Mouse (Mus musculus) forebrain, embryonic 14.5 days (tissue): Measurements from ENCODE around the gene Tspan9. TPM values are rescaled to one million over a fixed set of nuclear protein-coding genes. Genes with fewer than 3 reads are reported as not detected.

Source experiments
- ATAC-seq: fragments of 200-750 bp; cut with Nextera tagmentation; 2 replicates; pipeline ENCODE4 v1.8.0; 2017; ENCODE audit warnings: mild to moderate bottlenecking, moderate library complexity
- DNase-seq: peaks from one replicate; pipeline ENCODE4 v3.0.0-alpha.2; 2015; ENCODE audit warnings: low spot score
- H3K27ac ChIP-seq: fragments of 300-500 bp; sonication (generic); 2 replicates; pipeline ENCODE4 v1.5.1; 2014; ENCODE audit warnings: low read depth, mild to moderate bottlenecking, control low read depth, low read length, moderate library complexity
- H3K27me3 ChIP-seq: fragments of 300-500 bp; sonication (generic); replicated peaks from 2 replicates; pipeline ENCODE4 v1.6.1; 2014; ENCODE audit warnings: low read length, control low read depth, mixed read lengths; ENCODE audit not compliant: control insufficient read depth, insufficient read depth
- H3K36me3 ChIP-seq: fragments of 300-500 bp; sonication (generic); 2 replicates; pipeline ENCODE4 v1.6.1; 2014; ENCODE audit warnings: low read length, control low read depth; ENCODE audit not compliant: control insufficient read depth, insufficient read depth
- H3K4me1 ChIP-seq: fragments of 300-500 bp; sonication (generic); 2 replicates; pipeline ENCODE4 v1.6.1; 2014; ENCODE audit warnings: antibody characterized with exemption, low read length, control low read depth; ENCODE audit not compliant: control insufficient read depth, insufficient read depth
- H3K4me2 ChIP-seq: fragments of 300-500 bp; sonication (generic); 2 replicates; pipeline ENCODE4 v1.6.1; 2014; ENCODE audit warnings: mild to moderate bottlenecking, control low read depth, low read length
- H3K4me3 ChIP-seq: fragments of 300-500 bp; sonication (generic); 2 replicates; pipeline ENCODE4 v1.5.1; 2014; ENCODE audit warnings: low read depth, low read length, control low read depth
- H3K9ac ChIP-seq: fragments of 300-500 bp; sonication (generic); 2 replicates; pipeline ENCODE4 v1.6.1; 2014; ENCODE audit warnings: mild to moderate bottlenecking, low read length, control low read depth, moderate library complexity
- H3K9me3 ChIP-seq: fragments of 300-500 bp; sonication (generic); replicated peaks from 2 replicates; pipeline ENCODE4 v1.6.1; 2016; ENCODE audit warnings: low read length, control low read depth, mixed read lengths; ENCODE audit not compliant: control insufficient read depth
- WGBS: fragments of 180-500 bp; shearing (Covaris S2); extraction: QIAGEN DNeasy Blood & Tissue Kit; methylation state at CpG from one replicate; pipeline ENCODE4 v1.1.7; 2014; 5-methylcytosine and 5-hydroxymethylcytosine counted together
- polyA plus RNA-seq: library from polyadenylated mRNA; unstranded; fragments of >200 nt; fragmentation: Nextera tagmentation; extraction: Ambion mirVana; gene quantifications from 2 replicates; pipeline ENCODE4 v1.2.1, GENCODE M21; 2014

The Tspan9 gene
- polyA plus RNA-seq, 1 experiment from 2014 or later = 23.0 TPM

DNA sequence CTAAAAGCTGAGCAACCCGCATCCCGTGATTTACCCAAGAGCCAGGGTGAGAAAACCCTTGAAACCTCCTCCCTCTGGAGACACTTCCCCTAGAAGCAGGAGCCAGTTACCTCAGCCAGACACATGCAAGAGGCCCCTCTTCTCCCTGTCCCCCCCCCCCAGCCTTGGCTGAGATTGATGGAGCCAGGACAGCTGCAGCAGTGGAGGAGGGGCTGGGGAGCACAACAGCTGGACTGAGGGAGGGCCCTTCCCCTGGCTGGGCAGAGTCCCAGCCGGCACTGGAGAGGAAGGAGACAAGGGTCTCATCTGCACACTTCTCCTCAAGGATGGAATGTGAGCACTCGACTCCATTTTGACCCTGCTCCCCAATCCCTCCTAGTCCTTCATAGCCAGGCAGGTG, 64.9 kb downstream of the Tspan9 start:
- H3K9me3 ChIP-seq = no peaks in the 10 kb centered on the region
- H3K4me3 ChIP-seq = no peak overlapping the region
- 79% methylated on average over 4 of the region's 4 CpGs for WGBS
- no peaks in the 10 kb centered on the region for H3K27me3 ChIP-seq
- H3K27ac ChIP-seq = 0 out of 2 replicates have a peak overlapping the region, but pooled peaks have one; percentile 7
- 0 out of 2 replicates have a peak, but pooled peaks cover 2% of the 10 kb centered on the region for H3K4me1 ChIP-seq
- no peak overlapping the region for H3K9ac ChIP-seq
- H3K4me2 ChIP-seq = no peak overlapping the region
- ATAC-seq = no peak
- no peak for DNase-seq
- no peaks in the 10 kb centered on the region for H3K36me3 ChIP-seq

DNA sequence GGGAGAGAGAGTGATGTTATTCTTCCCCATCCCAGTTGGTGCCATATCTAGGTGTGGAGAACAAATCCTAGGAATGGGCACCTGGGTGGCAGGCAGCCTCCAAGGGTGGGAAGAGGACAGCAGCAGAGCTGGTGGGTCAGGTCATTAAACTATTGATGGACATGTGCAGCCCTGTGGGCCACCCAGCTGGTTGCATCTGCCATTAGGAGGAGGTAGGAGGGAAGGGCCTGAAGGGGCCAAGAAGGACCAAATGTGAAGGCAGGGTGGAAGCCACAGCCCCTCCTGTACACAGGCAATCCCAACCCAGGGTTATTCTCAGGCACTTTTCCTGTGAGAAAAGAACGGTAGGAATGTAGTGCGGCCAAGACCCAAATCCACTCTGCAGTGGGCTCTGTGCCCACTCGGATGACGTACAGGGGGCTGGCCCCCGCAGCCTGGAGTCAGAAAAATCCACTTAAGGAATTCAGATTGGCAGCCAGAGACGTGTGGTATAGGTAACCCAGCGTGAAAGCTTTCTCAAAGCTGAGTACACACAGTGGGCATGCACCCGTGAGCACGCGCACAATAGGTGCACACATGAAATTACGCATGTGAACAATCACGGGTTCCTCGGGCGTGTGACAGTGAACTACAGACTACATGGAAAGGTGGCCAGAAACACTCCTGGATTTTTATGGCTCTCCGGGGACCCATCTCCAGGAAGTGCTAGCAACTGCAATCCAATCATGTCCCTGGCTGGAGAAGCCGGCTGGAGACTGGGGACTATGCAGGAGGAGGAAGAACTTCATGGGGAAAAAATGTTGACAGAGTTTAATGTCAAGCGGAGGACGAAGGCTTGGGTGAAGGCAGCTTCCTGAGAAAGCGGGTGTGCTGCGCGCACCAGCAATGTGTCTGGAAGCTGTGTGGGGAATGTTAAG, 67.0 kb downstream of the Tspan9 start:
- ATAC-seq (0 out of 2 replicates have a peak, but pooled peaks have one; percentile 40), DNase-seq (no peak)
- Histone ChIP-seq H3K27me3 (no peaks in the 10 kb centered on the region), H3K36me3 (no peaks in the 10 kb centered on the region), H3K9ac (no peak overlapping the region), H3K9me3 (no peaks in the 10 kb centered on the region), H3K27ac (no peak overlapping the region), H3K4me3 (no peak overlapping the region), H3K4me2 (no peak overlapping the region), H3K4me1 (peaks cover 3% of the 10 kb centered on the region; the same call in 1 of the 2 replicates)
- WGBS = 90% methylated on average over 21 of the region's 21 CpGs

DNA sequence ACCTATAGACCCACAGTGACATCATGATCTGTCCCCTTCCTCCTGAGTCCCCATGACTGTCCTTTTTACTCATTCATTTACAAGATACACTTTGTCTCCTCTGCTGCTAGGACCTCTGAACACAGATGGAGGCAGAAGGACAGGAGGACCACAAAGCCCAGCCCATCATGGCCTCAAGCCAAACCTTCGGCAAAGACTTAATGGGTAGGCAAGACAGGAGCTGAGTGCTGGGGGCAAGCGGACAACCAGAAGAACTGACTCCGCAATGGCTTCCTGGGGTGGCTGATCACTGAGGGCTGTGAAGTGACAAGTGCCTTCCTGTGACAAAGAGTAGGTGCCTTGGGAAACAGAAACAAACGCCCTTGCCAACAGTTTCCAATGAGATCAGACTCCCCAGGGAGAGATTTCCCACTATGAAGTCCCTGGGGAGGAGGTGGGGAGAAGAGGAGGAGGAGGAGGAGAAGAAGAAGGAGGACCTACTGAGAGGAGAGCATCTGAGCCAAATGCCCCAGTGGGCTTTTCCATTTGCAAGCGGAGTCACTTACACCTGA, 67.9 kb downstream of the Tspan9 start:
- DNase-seq (no peak), ATAC-seq (no peak)
- Histone ChIP-seq H3K4me3 (no peak overlapping the region), H3K36me3 (no peaks in the 10 kb centered on the region), H3K4me2 (no peak overlapping the region), H3K27ac (no peak overlapping the region), H3K27me3 (no peaks in the 10 kb centered on the region), H3K9me3 (no peaks in the 10 kb centered on the region), H3K4me1 (peaks cover 10% of the 10 kb centered on the region), H3K9ac (no peak overlapping the region)
- WGBS = 73% methylated on average over 5 of the region's 5 CpGs

DNA sequence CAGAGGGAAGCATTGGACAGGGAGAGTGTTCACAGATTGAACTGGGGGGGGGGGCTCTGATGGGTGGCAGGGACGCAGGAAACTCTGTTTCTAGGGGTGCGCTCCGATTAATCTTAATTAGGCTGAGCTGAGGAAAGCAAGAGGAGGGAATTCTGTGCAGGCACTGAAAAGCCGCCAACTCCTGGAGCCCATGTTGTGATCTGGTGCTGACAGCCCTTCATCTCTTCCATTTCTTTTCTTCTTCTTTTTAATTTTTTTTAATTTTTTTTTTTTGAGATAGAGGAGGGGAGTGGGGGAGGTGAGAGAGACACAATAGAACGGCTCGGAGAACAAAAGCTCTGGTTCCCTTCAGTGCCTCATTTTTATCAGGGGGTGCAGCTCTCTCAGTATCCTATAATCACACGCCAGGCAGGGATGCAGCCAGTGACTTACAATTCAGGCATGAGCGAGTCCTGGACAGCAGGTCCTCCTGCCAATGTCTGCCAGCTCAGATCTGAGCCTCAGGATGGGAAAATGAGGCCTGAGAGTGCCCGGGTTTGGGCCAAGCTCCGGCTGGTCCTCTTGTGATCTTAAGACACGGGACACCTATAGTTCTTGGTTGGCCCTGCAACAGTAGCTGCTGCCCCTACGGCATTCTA, 72.4 kb downstream of the Tspan9 start:
- no peak overlapping the region for H3K4me3 ChIP-seq
- peaks cover 16% of the 10 kb centered on the region for H3K4me1 ChIP-seq
- ATAC-seq (peak; percentile 40), DNase-seq (peak; percentile 78)
- no peak overlapping the region for H3K9ac ChIP-seq
- peak overlapping the region; percentile 75 for H3K27ac ChIP-seq
- no peaks in the 10 kb centered on the region for H3K27me3 ChIP-seq
- H3K36me3 ChIP-seq = no peaks in the 10 kb centered on the region
- WGBS = 38% methylated on average over 12 of the region's 12 CpGs
- no peaks in the 10 kb centered on the region for H3K9me3 ChIP-seq
- H3K4me2 ChIP-seq = no peak overlapping the region

GRCm38 (mm10) chr6:128070072-128070872, 73.1 kb downstream of the Tspan9 start:
- DNase-seq = peak; percentile 72
- Histone ChIP-seq H3K4me1 (peaks cover 16% of the 10 kb centered on the region), H3K9ac (no peak overlapping the region), H3K4me2 (no peak overlapping the region), H3K27ac (peak overlapping the region; percentile 75), H3K4me3 (no peak overlapping the region), H3K36me3 (no peaks in the 10 kb centered on the region), H3K27me3 (no peaks in the 10 kb centered on the region), H3K9me3 (no peaks in the 10 kb centered on the region)
- peak; percentile 76 for ATAC-seq
- WGBS = 46% methylated on average over 19 of the region's 19 CpGs

- H3K27ac ChIP-seq = no peak overlapping the region
- H3K9me3 ChIP-seq = no peaks in the 10 kb centered on the region
- no peak for ATAC-seq
Measured at GRCm38 (mm10) chr6:128068144-128068543, 75.2 kb downstream of the Tspan9 start.

DNA sequence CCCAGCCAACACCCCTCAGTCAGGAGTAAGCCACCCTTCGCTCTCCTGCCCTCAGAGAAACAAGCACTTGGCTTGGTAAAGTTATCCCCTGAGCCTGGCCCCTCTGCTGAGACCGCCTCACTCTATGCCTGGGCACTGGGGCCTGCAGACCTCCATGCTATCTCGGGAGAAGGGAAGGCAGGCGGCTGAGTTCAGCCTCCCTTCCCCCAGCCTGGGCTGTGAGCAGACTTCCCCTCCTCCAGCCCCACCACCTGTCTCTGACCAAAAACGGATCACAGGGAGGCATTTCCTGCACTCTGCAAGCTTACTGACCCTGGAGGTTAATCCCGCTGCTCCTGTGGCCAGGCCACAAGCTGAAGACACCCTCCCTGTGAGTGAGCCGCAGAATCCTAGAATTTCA, 77.4 kb downstream of the Tspan9 start:
- Histone ChIP-seq H3K4me1 (peaks cover 10% of the 10 kb centered on the region), H3K27me3 (no peaks in the 10 kb centered on the region), H3K27ac (no peak overlapping the region), H3K9ac (no peak overlapping the region), H3K4me2 (no peak overlapping the region), H3K36me3 (no peaks in the 10 kb centered on the region), H3K4me3 (no peak overlapping the region), H3K9me3 (no peaks in the 10 kb centered on the region)
- no peak for ATAC-seq
- 34% methylated on average over 7 of the region's 7 CpGs for WGBS
- no peak for DNase-seq

More at GRCm38 (mm10) chr6:128068144-128068543, 75.2 kb downstream of the Tspan9 start:
- no peak overlapping the region for H3K9ac ChIP-seq
- no peak overlapping the region for H3K4me2 ChIP-seq
- peaks cover 16% of the 10 kb centered on the region for H3K4me1 ChIP-seq
- H3K4me3 ChIP-seq = no peak overlapping the region
- WGBS = 95% methylated on average over 8 of the region's 8 CpGs
- no peaks in the 10 kb centered on the region for H3K27me3 ChIP-seq
- no peaks in the 10 kb centered on the region for H3K36me3 ChIP-seq
- DNase-seq = no peak

DNA sequence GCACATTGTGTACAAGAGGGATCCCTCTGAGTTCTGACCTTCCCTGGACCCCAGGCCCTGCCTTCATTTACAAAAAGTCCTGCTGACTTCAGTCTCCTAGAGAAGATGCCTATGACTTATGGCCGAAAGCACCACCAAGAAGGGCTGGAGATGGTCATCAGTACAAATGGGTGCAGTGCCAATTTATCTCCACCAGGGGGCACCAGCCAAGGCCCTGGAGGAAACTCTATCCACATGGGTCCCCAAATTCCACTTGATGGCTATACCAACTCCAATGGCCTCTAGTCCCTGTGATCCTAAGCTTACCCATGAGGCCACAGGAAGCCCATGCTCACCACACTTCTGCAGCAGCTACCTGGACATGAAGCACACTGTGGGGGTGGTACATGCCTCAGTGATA, 79.9 kb downstream of the Tspan9 start:
- no peak overlapping the region for H3K4me2 ChIP-seq
- H3K4me1 ChIP-seq = no peaks in the 10 kb centered on the region
- no peak overlapping the region for H3K9ac ChIP-seq
- DNase-seq (no peak), ATAC-seq (no peak)
- WGBS = 96% methylated on average over 1 of the region's 1 CpGs
- no peaks in the 10 kb centered on the region for H3K36me3 ChIP-seq
- no peak overlapping the region for H3K27ac ChIP-seq
- no peaks in the 10 kb centered on the region for H3K9me3 ChIP-seq
- H3K4me3 ChIP-seq = no peak overlapping the region
- H3K27me3 ChIP-seq = no peaks in the 10 kb centered on the region
